Mouse (Mus musculus) layer of hippocampus, postnatal 10 days (tissue): ENCODE data around the gene Lsm8. TPM values are rescaled to one million over a fixed set of nuclear protein-coding genes. Genes with fewer than 3 reads are reported as not detected.
"Not testable (repeated sequence)": the region's sequence is repeated elsewhere in the genome, so short reads cannot be mapped to it uniquely, and the experiment has no call there.

Experiments
- DNase-seq, 2 experiments: peaks; one replicate each; pipeline ENCODE4 v3.0.0; 2021; ENCODE audit warnings: low spot score in 2 of 2
- long read RNA-seq: library from polyadenylated mRNA; stranded (forward); transcript quantifications from one replicate; pipeline ENCODE4 v2.0.0, GENCODE M21; 2023
- total RNA-seq, 2 experiments: library from RNA; stranded (reverse); gene quantifications; 2 replicates each; pipeline ENCODE4 v1.2.3; 2021

Lsm8 gene
- 10 to 100 TPM; 51.2 to 56.5 TPM for total RNA-seq
- long read RNA-seq, transcript Lsm8-201 (4 exons, 807 nt): major isoform, 63 of 65 reads
- long read RNA-seq, partial matches to known transcripts: 1 of 65 reads
- long read RNA-seq, other reads (novel, unspliced or antisense): 1 of 65 reads

- peak; percentile 96 to 98 for DNase-seq
Measured at GRCm38 (mm10) chr6:18848051-18848701, at the start of gene Lsm8. Lsm8 (plus strand) TSS chr6:18848579.

GRCm38 (mm10) chr6:18800869-18801511 is 47.4 kb upstream of the Lsm8 start:
- DNase-seq: no peak

- DNase-seq: no peak
Measured at GRCm38 (mm10) chr6:18812623-18813022, 35.8 kb upstream of the Lsm8 start.

GRCm38 (mm10) chr6:18815606-18816005 is 32.8 kb upstream of the Lsm8 start:
- DNase-seq: no peak

GRCm38 (mm10) chr6:18819343-18819742 is 29.0 kb upstream of the Lsm8 start:
- peak; percentile 72 to 82 for DNase-seq

- no peak for DNase-seq
Measured at GRCm38 (mm10) chr6:18820246-18820645, 28.1 kb upstream of the Lsm8 start.

GRCm38 (mm10) chr6:18822812-18823211 is 25.6 kb upstream of the Lsm8 start:
- DNase-seq: no peak

- peak in 1 of 2 experiments; percentile 11 for DNase-seq
Measured at GRCm38 (mm10) chr6:18832958-18833357, 15.4 kb upstream of the Lsm8 start.

- not testable (repeated sequence) for DNase-seq
Measured at GRCm38 (mm10) chr6:18844529-18844928, 3.9 kb upstream of the Lsm8 start.

GRCm38 (mm10) chr6:18845571-18845970 is 2.8 kb upstream of the Lsm8 start:
- DNase-seq: not testable (repeated sequence)

- DNase-seq: no peak
Measured at GRCm38 (mm10) chr6:18848702-18849061, 303 bp downstream of the Lsm8 start.

- no peak for DNase-seq
Measured at GRCm38 (mm10) chr6:18855323-18855722, 6.9 kb downstream of the Lsm8 start.

GRCm38 (mm10) chr6:18856487-18857078 is 8.2 kb downstream of the Lsm8 start:
- no peak for DNase-seq

- no peak for DNase-seq
Measured at GRCm38 (mm10) chr6:18866018-18866417, 17.6 kb downstream of the Lsm8 start, which contains the start of gene Ankrd7. Ankrd7 (plus strand) TSS chr6:18866318.

- no peak for DNase-seq
Measured at GRCm38 (mm10) chr6:18889030-18889429, 40.7 kb downstream of the Lsm8 start.

- DNase-seq: no peak
Measured at GRCm38 (mm10) chr6:18894142-18894541, 45.8 kb downstream of the Lsm8 start.

Other genes with a start within 250 kb of the Lsm8 start
- gene Ankrd7, start 17.7 kb downstream of the Lsm8 start, total RNA-seq: not detected